Mouse (Mus musculus) Patski (cell line): Measurements from ENCODE around the gene Cmah. TPM values are rescaled to one million over a fixed set of nuclear protein-coding genes. Genes with fewer than 3 reads are reported as not detected.

Experiments
- ATAC-seq: fragments of 100-300 bp; one replicate; pipeline ENCODE4 v1.8.0; 2021
- CTCF ChIA-PET: fragments of 350-600 bp; sonication (Branson Sonifier 250); formaldehyde crosslinking; loops from one replicate; lab custom pipeline; 2022; ENCODE audit warnings: inconsistent platforms; lab: Charles Lee
- POLR2A ChIA-PET: fragments of 350-600 bp; sonication (Branson Sonifier 250); formaldehyde crosslinking; loops from one replicate; lab custom pipeline; 2022; ENCODE audit warnings: antibody characterized with exemption, inconsistent platforms; lab: Charles Lee
- DNase-seq: peaks from one replicate; pipeline ENCODE4 v3.0.0-alpha.2; 2011; ENCODE audit warnings: low read depth, low spot score
- H3K27me3 ChIP-seq: fragments of 371-371 bp; one replicate; pipeline ENCODE4 v1.5.1; 2021
- CTCF ChIP-seq: fragments of 100-300 bp; IDR thresholded peaks from one replicate; pipeline ENCODE4 v1.5.1; 2021
- in situ Hi-C: fragments of 300-500 bp; cut with MboI; formaldehyde crosslinking; loops from 3 replicates; pipeline ENCODE4 v1.11.1; 2018; ENCODE audit warnings: low pct_unique_long_range_greater_than_20kb, mixed read lengths
- polyA plus RNA-seq: library from polyadenylated mRNA; unstranded; gene quantifications from one replicate; pipeline ENCODE4 v1.2.3, GENCODE M21; 2021

Cmah gene
- polyA plus RNA-seq, 1 experiment from 2014 or later: 0.99 TPM

DNA sequence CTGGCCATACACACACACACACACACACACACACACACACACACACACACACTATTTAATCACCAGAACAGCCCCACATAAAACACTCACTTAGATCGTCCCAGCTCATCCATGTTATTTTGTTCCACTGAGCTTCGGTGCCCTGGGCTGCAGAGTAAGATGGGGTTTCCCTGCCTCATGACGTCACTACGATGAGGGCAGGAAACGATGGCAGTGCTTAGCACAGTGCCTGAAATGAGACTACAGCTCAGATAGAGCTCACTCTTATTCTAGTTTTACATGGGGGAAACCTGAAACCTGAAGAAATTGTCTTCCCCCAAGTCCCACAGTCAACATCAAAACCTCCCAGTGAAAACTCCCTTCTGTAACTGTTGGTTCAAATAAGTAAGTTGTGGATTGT, 159.9 kb downstream of the Cmah start:
- ChIA-PET POLR2A (no interaction called here), CTCF (interaction anchor here (0.6 to 1.7 kb wide), 3 partner anchors 8 to 200 kb away, joined by 3 to 4 read pairs (median 4); no protein-coding TSS in a partner anchor)
- ATAC-seq (no peak), DNase-seq (no peak)
- in situ Hi-C loops: loop anchor here (5.0 to 10.0 kb wide), 2 partner anchors 200 to 498 kb away; no protein-coding TSS in a partner anchor
- no peaks in the 10 kb centered on the region for H3K27me3 ChIP-seq
- no peak for TF ChIP-seq CTCF

GRCm38 (mm10) chr13:24487546-24487945, 160.3 kb downstream of the Cmah start:
- DNase-seq: no peak
- POLR2A ChIA-PET: no interaction called here
- in situ Hi-C loops: loop anchor here (5.0 to 10.0 kb wide), 2 partner anchors 200 to 497 kb away; no protein-coding TSS in a partner anchor
- CTCF ChIA-PET: interaction anchor here (1.2 kb wide), 1 partner anchor 200 kb away, joined by 4 read pairs; no protein-coding TSS in a partner anchor
- TF ChIP-seq CTCF: no peak
- no peak for ATAC-seq
- H3K27me3 ChIP-seq: no peaks in the 10 kb centered on the region

DNA sequence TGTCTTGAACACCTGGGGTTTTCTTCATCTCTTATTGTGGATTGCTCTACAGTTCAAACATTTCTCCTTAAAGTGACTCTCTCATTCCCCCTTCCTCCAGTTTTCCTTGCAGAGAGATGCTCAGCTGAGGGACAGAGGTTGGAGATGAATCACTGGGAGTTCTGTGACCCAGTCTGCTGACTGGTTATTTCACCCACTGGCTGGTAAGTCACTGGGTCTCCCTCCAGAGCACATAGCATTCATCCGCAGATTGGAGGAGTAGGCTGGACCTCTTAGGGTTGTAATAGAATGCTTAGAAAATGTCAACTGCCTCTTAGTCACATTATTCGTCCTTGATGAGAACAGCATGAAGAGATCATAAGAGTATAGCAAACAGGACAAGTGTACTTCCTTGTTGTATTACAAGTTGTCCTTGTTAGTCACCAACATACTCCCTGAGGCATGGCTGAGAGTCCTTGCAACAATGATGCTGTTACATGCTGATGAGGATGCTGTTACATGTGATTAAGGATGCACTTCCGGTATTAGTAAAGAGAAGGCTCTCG, 161.4 kb downstream of the Cmah start:
- TF ChIP-seq CTCF: no peak
- POLR2A ChIA-PET: no interaction called here

DNA sequence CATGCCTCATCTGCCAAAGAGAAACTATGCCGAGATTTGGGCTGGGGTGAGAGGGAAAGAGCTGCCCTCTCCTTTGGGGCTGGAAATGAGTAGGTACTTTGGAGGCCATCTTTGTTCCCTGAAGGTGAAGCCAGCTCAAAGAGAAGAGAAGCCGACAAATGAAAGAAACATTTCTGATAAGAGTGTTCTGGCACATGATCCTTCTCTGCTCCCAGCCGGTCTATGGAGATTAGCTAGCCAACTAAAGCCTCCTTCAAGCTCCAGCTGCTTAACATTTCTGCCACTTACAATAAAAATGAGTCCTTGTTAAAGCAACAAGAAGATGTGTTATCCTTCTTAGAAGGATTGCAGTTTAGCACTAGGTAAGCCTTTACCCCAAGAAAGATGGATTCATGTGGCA, 162.3 kb downstream of the Cmah start:
- POLR2A ChIA-PET: no interaction called here
- TF ChIP-seq CTCF: no peak
- ATAC-seq (no peak), DNase-seq (no peak)
- CTCF ChIA-PET: interaction anchor here (1.3 to 1.5 kb wide), 2 partner anchors 8 to 13 kb away, joined by 3 to 4 read pairs; no protein-coding TSS in a partner anchor
- H3K27me3 ChIP-seq: no peaks in the 10 kb centered on the region
- in situ Hi-C loops: loop anchor here (5.0 to 10.0 kb wide), 2 partner anchors 198 to 495 kb away; no protein-coding TSS in a partner anchor

More for the DNA sequence above, 161.4 kb downstream of the Cmah start:
- in situ Hi-C loops: loop anchor here (5.0 to 10.0 kb wide), 2 partner anchors 199 to 496 kb away; no protein-coding TSS in a partner anchor
- no peak for DNase-seq
- no peak for ATAC-seq
- CTCF ChIA-PET: interaction anchor here (1.3 to 1.5 kb wide), 2 partner anchors 9 to 14 kb away, joined by 3 to 4 read pairs; no protein-coding TSS in a partner anchor
- no peaks in the 10 kb centered on the region for H3K27me3 ChIP-seq

GRCm38 (mm10) chr13:24490041-24490440, 162.8 kb downstream of the Cmah start:
- DNase-seq: no peak

DNA sequence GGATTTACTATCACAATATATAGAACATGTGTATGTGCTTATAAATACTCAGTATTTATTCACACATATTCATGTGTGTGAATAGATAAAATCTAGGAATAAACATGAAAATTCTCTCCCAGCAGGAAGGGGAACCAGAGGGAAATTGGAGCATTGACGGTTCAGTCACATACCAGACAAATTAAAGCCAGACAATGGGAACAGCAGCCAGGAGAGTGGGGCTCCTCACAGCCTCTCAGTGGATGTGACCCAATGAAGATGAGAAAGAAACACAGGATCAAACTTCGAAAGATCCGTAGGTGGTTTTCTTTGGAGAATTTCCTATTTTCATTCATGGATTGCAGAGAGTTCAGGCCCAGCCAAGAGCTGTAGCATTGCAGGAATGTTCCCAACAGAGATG, 163.9 kb downstream of the Cmah start:
- POLR2A ChIA-PET: no interaction called here
- TF ChIP-seq CTCF: no peak
- no peak for DNase-seq
- H3K27me3 ChIP-seq: no peaks in the 10 kb centered on the region
- in situ Hi-C loops: no loop called here
- no peak for ATAC-seq
- CTCF ChIA-PET: interaction anchor here (2.1 kb wide), 1 partner anchor 9 kb away, joined by 6 read pairs; no protein-coding TSS in a partner anchor

More at GRCm38 (mm10) chr13:24490041-24490440, 162.8 kb downstream of the Cmah start:
- in situ Hi-C loops: no loop called here
- ChIA-PET CTCF (interaction anchor here (2.1 kb wide), 1 partner anchor 8 kb away, joined by 6 read pairs; no protein-coding TSS in a partner anchor), POLR2A (no interaction called here)
- H3K27me3 ChIP-seq: no peaks in the 10 kb centered on the region
- no peak for ATAC-seq
- TF ChIP-seq CTCF: no peak

DNA sequence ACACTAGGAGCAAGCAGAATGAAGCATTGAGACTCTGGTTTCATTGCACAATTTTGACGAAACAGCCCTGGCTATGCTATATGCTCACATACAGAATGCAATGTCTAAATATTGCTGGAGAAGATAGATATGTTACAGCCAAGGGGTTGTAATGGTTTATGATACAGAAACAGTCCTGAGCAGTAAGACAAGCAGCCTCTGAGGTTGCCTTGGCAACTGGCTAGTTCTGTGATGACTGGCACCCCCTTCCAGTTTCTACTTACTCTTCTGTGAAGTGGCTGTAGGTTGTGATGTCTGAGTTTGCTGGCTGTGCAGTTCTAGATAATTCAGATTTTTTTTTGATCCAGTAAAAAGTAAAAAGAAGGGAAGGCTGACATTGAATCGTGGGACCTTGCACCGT, 166.6 kb downstream of the Cmah start:
- CTCF ChIA-PET: no interaction called here
- POLR2A ChIA-PET: no interaction called here
- TF ChIP-seq CTCF: no peak
- in situ Hi-C loops: no loop called here
- ATAC-seq (no peak), DNase-seq (no peak)
- no peaks in the 10 kb centered on the region for H3K27me3 ChIP-seq

GRCm38 (mm10) chr13:24496353-24496752, 169.1 kb downstream of the Cmah start:
- in situ Hi-C loops: no loop called here
- DNase-seq (no peak), ATAC-seq (no peak)
- TF ChIP-seq CTCF: no peak
- CTCF ChIA-PET: interaction anchor here (1.1 to 1.8 kb wide), 5 partner anchors 10 to 191 kb away, joined by 4 to 8 read pairs (median 5); no protein-coding TSS in a partner anchor
- POLR2A ChIA-PET: interaction anchor here (1.5 kb wide), 1 partner anchor 11 kb away, joined by 3 read pairs; no protein-coding TSS in a partner anchor
- no peaks in the 10 kb centered on the region for H3K27me3 ChIP-seq

GRCm38 (mm10) chr13:24497001-24497400, 169.8 kb downstream of the Cmah start:
- ATAC-seq (no peak), DNase-seq (no peak)
- POLR2A ChIA-PET: interaction anchor here (1.5 kb wide), 1 partner anchor 12 kb away, joined by 3 read pairs; no protein-coding TSS in a partner anchor
- H3K27me3 ChIP-seq: no peaks in the 10 kb centered on the region
- CTCF ChIA-PET: interaction anchor here (0.9 to 1.7 kb wide), 4 partner anchors 8 to 190 kb away, joined by 3 to 8 read pairs (median 6); no protein-coding TSS in a partner anchor
- in situ Hi-C loops: no loop called here
- TF ChIP-seq CTCF: no peak

DNA sequence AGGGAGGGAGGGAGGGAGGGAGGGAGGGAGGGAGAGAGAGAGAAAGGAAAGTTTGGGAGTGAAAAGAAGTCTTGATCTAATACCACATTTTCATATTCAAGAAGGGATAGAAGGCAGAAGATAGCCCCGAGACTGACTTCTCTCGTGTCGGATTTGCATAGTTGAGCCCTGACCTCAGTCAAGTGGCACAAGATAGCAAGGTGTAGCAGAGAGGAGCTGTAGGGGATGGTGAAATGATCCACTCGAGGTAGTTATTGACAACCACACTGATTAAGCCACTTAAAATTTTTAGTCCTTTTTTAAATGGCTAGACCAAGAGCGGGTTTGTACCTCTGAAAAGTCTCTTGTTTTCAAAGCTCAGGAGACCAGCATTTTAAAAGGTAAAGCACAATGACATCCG, 171.1 kb downstream of the Cmah start:
- in situ Hi-C loops: no loop called here
- TF ChIP-seq CTCF: no peak
- DNase-seq (no peak), ATAC-seq (no peak)
- CTCF ChIA-PET: no interaction called here
- POLR2A ChIA-PET: no interaction called here
- H3K27me3 ChIP-seq: no peaks in the 10 kb centered on the region

- POLR2A ChIA-PET: no interaction called here
- ATAC-seq: no peak
- CTCF ChIA-PET: interaction anchor here (0.7 to 2.1 kb wide), 7 partner anchors 14 to 214 kb away, joined by 3 to 17 read pairs (median 5); no protein-coding TSS in a partner anchor
- peak; percentile 66 for TF ChIP-seq CTCF
- in situ Hi-C loops: no loop called here
- no peaks in the 10 kb centered on the region for H3K27me3 ChIP-seq
- no peak for DNase-seq
Measured at GRCm38 (mm10) chr13:24499505-24499904, 172.3 kb downstream of the Cmah start.
